Mouse (Mus musculus): Measurements from ENCODE around the gene Ano6. TPM values are rescaled to one million over a fixed set of nuclear protein-coding genes. Genes with fewer than 3 reads are reported as not detected.

The Ano6 gene
- polyA plus RNA-seq, 1 experiment, result 22.8 TPM

GRCm38 (mm10) chr15:95920047-95920446, 129.4 kb downstream of the Ano6 start:
- H3K27ac ChIP-seq (ENCODE audit: insufficient read depth, low read length), result no peak overlapping the region
- WGBS, result 75% methylated on average over 9 of the region's 9 CpGs
- no peak for DNase-seq (ENCODE audit: low read depth in 1 of 2, low spot score in 2 of 2)
- H3K4me1 ChIP-seq (ENCODE audit: control insufficient read depth, insufficient read depth, insufficient read length), result peaks cover under 1% of the 10 kb centered on the region; the same call in 1 of the 2 replicates
- no peak overlapping the region for H3K4me3 ChIP-seq (ENCODE audit: extremely low read depth, insufficient read depth, insufficient read length)
- H3K27me3 ChIP-seq (ENCODE audit: control insufficient read depth, insufficient read depth, low read length), result no peaks in the 10 kb centered on the region
- no peak for TF ChIP-seq POLR2A (IDR thresholded peaks at IDR 0.05; ENCODE audit: low read depth, low read length)
- TF ChIP-seq CTCF (IDR thresholded peaks at IDR 0.05; ENCODE audit: extremely low read depth, insufficient read depth, insufficient read length, insufficient replicate concordance), result no peak
- H3K36me3 ChIP-seq (ENCODE audit: control insufficient read depth, insufficient read depth, low read length), result peaks cover 8% of the 10 kb centered on the region

GRCm38 (mm10) chr15:95921072-95921471, 130.4 kb downstream of the Ano6 start:
- Histone ChIP-seq H3K4me1 (ENCODE audit: control insufficient read depth, insufficient read depth, insufficient read length) (peaks cover 6% of the 10 kb centered on the region; the same call in 1 of the 2 replicates), H3K36me3 (ENCODE audit: control insufficient read depth, insufficient read depth, low read length) (peaks cover 8% of the 10 kb centered on the region)
- WGBS, result 88% methylated on average over 3 of the region's 3 CpGs

GRCm38 (mm10) chr15:95921639-95922038, 131.0 kb downstream of the Ano6 start:
- WGBS, result 87% methylated on average over 4 of the region's 4 CpGs
- Histone ChIP-seq H3K27ac (ENCODE audit: insufficient read depth, low read length) (no peak overlapping the region), H3K36me3 (ENCODE audit: control insufficient read depth, insufficient read depth, low read length) (peaks cover 5% of the 10 kb centered on the region), H3K4me1 (ENCODE audit: control insufficient read depth, insufficient read depth, insufficient read length) (peaks cover 6% of the 10 kb centered on the region; the same call in 1 of the 2 replicates), H3K4me3 (ENCODE audit: extremely low read depth, insufficient read depth, insufficient read length) (no peak overlapping the region), H3K27me3 (ENCODE audit: control insufficient read depth, insufficient read depth, low read length) (no peaks in the 10 kb centered on the region)
- TF ChIP-seq POLR2A (IDR thresholded peaks at IDR 0.05; ENCODE audit: low read depth, low read length) (no peak), CTCF (IDR thresholded peaks at IDR 0.05; ENCODE audit: extremely low read depth, insufficient read depth, insufficient read length, insufficient replicate concordance) (no peak)
- DNase-seq (ENCODE audit: low read depth in 1 of 2, low spot score in 2 of 2), result no peak

More at GRCm38 (mm10) chr15:95921072-95921471, 130.4 kb downstream of the Ano6 start:
- Histone ChIP-seq H3K4me3 (ENCODE audit: extremely low read depth, insufficient read depth, insufficient read length) (no peak overlapping the region), H3K27ac (ENCODE audit: insufficient read depth, low read length) (no peak overlapping the region), H3K27me3 (ENCODE audit: control insufficient read depth, insufficient read depth, low read length) (no peaks in the 10 kb centered on the region)
- DNase-seq (ENCODE audit: low read depth in 1 of 2, low spot score in 2 of 2), result no peak
- TF ChIP-seq POLR2A (IDR thresholded peaks at IDR 0.05; ENCODE audit: low read depth, low read length), result no peak
- TF ChIP-seq CTCF (IDR thresholded peaks at IDR 0.05; ENCODE audit: extremely low read depth, insufficient read depth, insufficient read length, insufficient replicate concordance), result no peak

- no peak for DNase-seq (ENCODE audit: low read depth in 1 of 2, low spot score in 2 of 2)
- WGBS, result 93% methylated on average over 6 of the region's 6 CpGs
- peaks cover 5% of the 10 kb centered on the region; the same call in 1 of the 2 replicates for H3K36me3 ChIP-seq (ENCODE audit: control insufficient read depth, insufficient read depth, low read length)
- no peaks in the 10 kb centered on the region for H3K27me3 ChIP-seq (ENCODE audit: control insufficient read depth, insufficient read depth, low read length)
- H3K4me1 ChIP-seq (ENCODE audit: control insufficient read depth, insufficient read depth, insufficient read length), result peaks cover 6% of the 10 kb centered on the region; the same call in 1 of the 2 replicates
- TF ChIP-seq POLR2A (IDR thresholded peaks at IDR 0.05; ENCODE audit: low read depth, low read length), result no peak
- no peak for TF ChIP-seq CTCF (IDR thresholded peaks at IDR 0.05; ENCODE audit: extremely low read depth, insufficient read depth, insufficient read length, insufficient replicate concordance)
- H3K4me3 ChIP-seq (ENCODE audit: extremely low read depth, insufficient read depth, insufficient read length), result no peak overlapping the region
- H3K27ac ChIP-seq (ENCODE audit: insufficient read depth, low read length), result no peak overlapping the region
Observed at GRCm38 (mm10) chr15:95922558-95922957, 131.9 kb downstream of the Ano6 start.

- WGBS, result 40% methylated on average over 8 of the region's 8 CpGs
- no peak for TF ChIP-seq CTCF (IDR thresholded peaks at IDR 0.05; ENCODE audit: extremely low read depth, insufficient read depth, insufficient read length, insufficient replicate concordance)
- TF ChIP-seq POLR2A (IDR thresholded peaks at IDR 0.05; ENCODE audit: low read depth, low read length), result no peak
- no peak overlapping the region for H3K4me3 ChIP-seq (ENCODE audit: extremely low read depth, insufficient read depth, insufficient read length)
- peaks cover 6% of the 10 kb centered on the region; the same call in 1 of the 2 replicates for H3K4me1 ChIP-seq (ENCODE audit: control insufficient read depth, insufficient read depth, insufficient read length)
- peaks cover 8% of the 10 kb centered on the region; the same call in 1 of the 2 replicates for H3K36me3 ChIP-seq (ENCODE audit: control insufficient read depth, insufficient read depth, low read length)
- no peak for DNase-seq (ENCODE audit: low read depth in 1 of 2, low spot score in 2 of 2)
- H3K27me3 ChIP-seq (ENCODE audit: control insufficient read depth, insufficient read depth, low read length), result no peaks in the 10 kb centered on the region
- H3K27ac ChIP-seq (ENCODE audit: insufficient read depth, low read length), result no peak overlapping the region
Observed at GRCm38 (mm10) chr15:95925334-95925986, 134.8 kb downstream of the Ano6 start.

DNA sequence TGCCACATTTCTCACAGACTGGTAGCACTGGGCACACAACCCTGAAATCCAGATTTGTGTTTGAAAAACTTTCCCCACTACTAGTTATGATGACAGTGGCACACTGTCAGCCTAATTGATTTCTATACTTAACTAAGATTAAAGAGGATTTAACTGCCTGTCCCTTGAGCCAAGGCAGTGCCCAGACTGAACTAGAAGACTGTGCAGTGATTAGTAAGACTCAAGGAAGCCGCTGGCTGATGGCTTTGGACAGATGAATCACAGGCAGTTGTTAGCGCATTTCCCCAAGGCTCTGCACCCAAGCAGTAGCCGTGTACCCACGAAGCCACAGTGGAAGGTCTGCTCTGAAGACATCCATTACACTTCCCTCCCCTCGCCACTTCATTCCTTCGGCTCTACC, 138.4 kb downstream of the Ano6 start:
- DNase-seq (ENCODE audit: low read depth in 1 of 2, low spot score in 2 of 2), result no peak
- peaks cover 6% of the 10 kb centered on the region; the same call in 1 of the 2 replicates for H3K4me1 ChIP-seq (ENCODE audit: control insufficient read depth, insufficient read depth, insufficient read length)
- 96% methylated on average over 6 of the region's 6 CpGs for WGBS
- peaks cover 11% of the 10 kb centered on the region; the same call in 1 of the 2 replicates for H3K36me3 ChIP-seq (ENCODE audit: control insufficient read depth, insufficient read depth, low read length)
- no peak for TF ChIP-seq CTCF (IDR thresholded peaks at IDR 0.05; ENCODE audit: extremely low read depth, insufficient read depth, insufficient read length, insufficient replicate concordance)
- no peak for TF ChIP-seq POLR2A (IDR thresholded peaks at IDR 0.05; ENCODE audit: low read depth, low read length)
- H3K27me3 ChIP-seq (ENCODE audit: control insufficient read depth, insufficient read depth, low read length), result no peaks in the 10 kb centered on the region
- no peak overlapping the region for H3K27ac ChIP-seq (ENCODE audit: insufficient read depth, low read length)
- no peak overlapping the region for H3K4me3 ChIP-seq (ENCODE audit: extremely low read depth, insufficient read depth, insufficient read length)

Data from spleen, adult 2 months (tissue).